Mouse (Mus musculus): ENCODE data around the gene Aoc2.
"Not testable (repeated sequence)": the region's sequence is repeated elsewhere in the genome, so short reads cannot be mapped to it uniquely, and the experiment has no call there.

Gene Aoc2

DNA sequence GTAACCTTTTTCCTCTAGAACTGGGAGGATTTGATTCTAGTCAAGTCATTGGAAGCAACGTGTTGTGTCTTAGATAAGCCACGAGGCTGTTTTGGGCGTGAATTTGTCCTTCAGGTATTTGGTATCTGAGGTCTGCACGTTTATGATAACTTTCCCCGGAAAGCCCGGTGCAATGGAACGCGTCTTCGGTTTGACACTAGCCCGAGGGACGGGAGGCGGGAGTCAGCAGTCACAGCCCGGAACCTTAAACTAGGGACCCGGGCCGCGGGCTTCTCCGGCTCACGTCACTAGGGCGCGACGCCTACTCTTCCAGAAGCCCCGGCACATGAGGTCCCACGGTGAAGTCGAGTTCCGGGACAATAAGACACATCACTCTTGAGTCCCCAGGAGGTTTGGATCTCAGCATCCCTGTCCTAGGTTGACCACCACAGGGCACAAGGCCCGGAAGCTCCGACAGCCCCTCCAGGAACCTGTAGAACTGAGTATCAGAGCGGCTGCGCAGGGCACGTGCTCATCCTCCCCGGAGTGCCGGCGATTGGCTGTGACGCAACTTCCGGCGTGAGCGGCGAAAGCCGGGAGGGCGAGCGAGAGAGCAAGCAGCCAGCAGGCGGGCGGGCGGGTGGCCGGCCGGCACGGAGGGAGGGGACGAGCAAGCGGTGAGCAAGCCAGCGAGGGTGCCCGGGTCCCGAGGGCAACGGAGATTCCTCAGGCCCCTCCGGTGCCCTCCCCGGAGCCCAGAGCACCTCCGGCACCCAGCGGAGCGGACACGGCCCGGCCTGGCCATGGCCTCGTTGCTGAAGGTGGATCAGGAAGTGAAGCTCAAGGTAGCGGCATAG lies 9.0 kb upstream of the Aoc2 start, which contains the start of gene Psme3:
Gene Psme3 (plus strand): TSS at position 549 of the 836 bp plus-strand sequence.
- peak; percentile 94 for DNase-seq (ENCODE audit: low spot score)

DNA sequence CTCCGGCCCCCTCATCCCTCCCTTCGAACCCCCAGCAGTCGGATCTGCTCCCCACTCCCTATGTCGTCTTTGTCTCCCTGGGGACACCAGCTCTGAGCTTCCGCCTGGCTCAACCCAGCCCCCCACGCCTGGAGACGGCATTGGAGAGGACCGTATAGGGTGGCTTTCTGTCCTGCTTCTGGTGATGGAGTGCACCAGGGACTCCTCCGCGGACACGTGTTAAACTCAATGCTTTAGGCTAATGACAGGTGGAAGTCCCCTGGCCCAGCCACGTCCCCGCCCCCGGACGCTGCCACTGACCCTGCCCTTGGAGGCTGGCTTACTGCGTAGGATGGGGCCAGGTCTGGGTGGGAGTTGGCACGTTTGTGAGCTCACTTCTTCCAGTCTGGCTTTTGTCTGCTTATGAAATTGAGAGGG lies 8.4 kb upstream of the Aoc2 start:
- no peak for DNase-seq (ENCODE audit: low spot score)

DNA sequence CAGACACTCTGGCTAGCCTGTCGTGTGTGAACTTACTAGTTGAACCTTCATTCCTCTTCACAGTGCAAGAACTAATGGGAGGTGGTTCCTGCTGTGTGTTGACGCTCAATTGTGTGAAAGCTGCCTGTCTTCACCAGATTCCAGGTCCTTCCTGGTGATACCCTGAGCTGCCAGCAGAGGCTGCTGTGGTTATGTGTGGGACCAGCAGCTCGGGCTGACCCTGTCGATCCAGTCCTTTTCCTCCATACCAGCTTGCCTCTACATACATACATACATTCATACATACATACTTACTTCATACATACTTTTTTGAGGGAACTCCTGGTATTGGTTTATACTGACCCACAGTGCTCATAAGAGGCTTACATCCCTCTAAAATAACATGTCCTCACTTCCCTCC lies 1.3 kb upstream of the Aoc2 start:
- peak; percentile 80 for DNase-seq (ENCODE audit: low spot score)

DNA sequence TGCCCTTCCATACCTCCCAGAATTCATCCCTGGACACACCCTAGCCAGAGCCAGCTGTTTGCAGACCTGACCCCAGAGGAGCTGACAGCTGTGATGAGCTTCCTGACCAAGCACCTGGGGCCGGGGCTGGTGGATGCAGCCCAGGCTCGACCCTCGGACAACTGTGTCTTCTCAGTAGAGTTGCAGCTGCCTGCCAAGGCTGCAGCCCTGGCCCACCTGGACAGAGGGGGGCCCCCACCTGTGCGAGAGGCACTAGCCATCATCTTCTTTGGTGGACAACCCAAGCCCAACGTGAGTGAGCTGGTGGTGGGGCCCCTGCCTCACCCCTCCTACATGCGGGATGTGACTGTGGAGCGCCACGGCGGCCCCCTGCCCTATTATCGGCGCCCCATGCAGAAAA lies 338 bp downstream of the Aoc2 start:
- not testable (repeated sequence) for DNase-seq (ENCODE audit: low spot score)

DNA sequence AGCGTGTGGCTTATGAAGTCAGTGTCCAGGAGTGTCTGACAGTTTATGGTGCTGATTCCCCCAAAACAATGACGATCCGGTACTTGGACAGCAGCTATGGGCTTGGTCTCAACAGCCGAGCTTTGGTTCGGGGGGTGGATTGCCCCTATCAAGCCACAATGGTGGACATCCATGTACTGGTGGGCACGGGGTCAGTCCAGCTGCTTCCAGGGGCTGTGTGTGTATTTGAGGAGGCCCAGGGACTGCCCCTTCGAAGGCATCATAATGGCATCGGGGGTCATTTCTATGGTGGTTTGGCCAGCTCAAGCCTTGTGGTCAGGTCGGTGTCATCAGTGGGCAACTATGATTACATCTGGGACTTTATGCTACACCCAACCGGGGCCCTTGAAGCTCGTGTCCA lies 1.3 kb downstream of the Aoc2 start:
- no peak for DNase-seq (ENCODE audit: low spot score)

DNA sequence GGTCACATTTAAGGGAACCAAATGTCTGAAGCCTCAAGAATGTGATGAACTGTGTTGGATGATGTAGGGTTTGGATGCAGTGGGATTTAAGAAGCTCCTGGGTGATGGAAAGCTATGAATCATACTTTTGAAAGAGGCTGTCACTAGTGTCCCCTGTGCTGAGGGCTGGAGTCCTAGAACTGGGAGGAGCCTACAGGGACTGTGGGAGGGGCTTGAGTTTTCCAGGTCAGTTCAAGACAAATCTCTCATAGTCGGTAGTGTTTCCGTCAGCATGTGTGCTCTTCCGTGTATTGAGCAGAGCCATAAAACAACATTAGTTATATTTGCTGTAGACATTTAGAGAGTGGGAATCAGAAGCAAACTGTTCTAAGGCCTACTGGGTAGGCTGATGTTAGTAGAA lies 2.4 kb downstream of the Aoc2 start:
- no peak for DNase-seq (ENCODE audit: low spot score)

DNA sequence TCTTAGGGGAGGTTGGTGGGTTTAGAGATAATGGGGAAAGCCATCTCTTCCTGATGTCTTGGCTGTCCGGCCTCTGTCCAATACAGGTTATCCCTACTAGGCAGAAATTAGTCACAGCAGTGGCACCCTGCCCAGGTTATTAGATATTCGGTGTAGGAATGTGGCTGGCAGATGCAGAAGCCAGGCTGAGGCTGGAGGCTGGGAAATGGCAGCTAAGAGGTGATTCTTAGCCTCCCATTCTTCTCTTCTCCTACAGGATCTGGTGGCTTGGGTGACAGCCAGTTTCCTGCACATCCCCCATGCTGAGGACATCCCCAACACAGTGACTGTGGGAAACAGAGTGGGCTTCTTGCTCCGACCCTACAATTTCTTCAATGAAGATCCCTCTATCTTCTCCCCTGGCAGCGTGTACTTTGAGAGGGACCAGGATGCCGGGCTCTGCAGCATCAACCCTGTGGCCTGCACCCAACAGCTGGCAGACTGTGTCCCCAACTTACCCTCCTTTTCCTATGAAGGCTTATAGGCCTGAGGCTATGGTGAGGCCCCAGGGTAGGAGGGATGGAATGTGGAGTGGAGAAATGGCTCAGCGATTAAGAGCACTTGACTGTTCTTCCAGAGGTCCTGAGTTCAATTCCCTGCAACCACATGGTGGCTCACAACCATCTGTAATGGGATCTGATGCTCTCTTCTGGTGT lies 4.2 kb downstream of the Aoc2 start:
- DNase-seq (ENCODE audit: low spot score) = peak; percentile 39

DNA sequence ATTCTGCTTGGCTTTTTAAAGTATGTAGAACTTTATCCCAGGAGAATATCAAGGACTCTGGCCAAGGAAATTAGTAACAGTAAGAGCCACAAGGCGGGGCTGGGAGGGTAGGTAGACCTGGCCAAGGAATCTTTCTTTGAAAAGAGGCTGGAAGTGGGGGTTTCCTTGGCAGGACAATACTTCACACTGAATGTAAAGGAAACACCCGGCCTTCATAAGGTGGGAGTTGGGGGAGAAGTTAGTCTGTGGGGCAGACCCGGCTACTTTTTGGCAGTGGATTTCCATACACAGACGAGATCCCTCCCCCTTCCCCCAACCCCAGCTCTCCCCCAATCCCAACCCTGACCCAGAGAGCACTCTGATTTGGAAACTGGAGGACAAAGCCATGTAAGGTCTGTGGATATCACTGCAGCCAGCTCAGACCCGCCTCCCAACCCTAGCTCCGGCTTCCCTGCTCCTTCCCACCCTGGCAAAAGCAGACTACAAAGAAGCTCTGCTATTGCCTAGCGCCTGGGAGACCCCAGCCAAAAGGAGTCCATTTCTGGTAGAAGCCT lies 5.6 kb downstream of the Aoc2 start, which contains the start of gene Aoc3:
Gene Aoc3 (plus strand): TSS at position 235 of the 554 bp plus-strand sequence.
- no peak for DNase-seq (ENCODE audit: low spot score)

DNA sequence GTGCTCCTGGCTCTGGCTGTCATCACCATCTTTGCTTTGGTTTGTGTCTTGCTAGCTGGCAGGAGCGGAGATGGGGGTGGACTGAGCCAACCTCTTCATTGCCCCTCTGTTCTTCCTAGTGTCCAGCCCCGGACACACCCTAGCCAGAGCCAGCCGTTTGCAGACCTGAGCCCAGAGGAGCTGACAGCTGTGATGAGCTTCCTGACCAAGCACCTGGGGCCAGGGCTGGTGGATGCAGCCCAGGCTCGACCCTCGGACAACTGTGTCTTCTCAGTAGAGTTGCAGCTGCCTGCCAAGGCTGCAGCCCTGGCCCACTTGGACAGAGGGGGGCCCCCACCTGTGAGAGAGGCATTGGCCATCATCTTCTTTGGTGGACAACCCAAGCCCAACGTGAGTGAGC lies 6.1 kb downstream of the Aoc2 start:
- DNase-seq (ENCODE audit: low spot score) = not testable (repeated sequence)

DNA sequence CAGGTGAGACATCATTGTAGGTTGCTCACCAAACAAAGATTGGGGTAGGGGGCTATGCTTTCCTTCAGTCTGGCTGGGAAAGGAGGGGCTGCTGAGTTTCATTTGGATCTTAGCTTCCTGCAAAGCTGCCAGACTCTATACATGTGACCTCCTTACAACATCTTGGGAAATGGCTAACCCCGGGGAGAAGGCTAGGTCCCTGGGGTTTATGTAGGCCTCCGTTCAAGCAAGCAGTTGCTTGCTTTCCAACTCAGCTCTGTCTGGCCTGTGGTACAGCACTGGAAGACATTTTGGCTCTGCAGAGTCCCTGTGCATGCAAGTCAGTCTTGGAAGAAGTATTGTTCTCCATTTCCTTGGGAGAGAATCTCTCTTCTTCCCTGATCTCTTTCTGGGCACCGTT lies 7.7 kb downstream of the Aoc2 start:
- DNase-seq (ENCODE audit: low spot score) = no peak

DNA sequence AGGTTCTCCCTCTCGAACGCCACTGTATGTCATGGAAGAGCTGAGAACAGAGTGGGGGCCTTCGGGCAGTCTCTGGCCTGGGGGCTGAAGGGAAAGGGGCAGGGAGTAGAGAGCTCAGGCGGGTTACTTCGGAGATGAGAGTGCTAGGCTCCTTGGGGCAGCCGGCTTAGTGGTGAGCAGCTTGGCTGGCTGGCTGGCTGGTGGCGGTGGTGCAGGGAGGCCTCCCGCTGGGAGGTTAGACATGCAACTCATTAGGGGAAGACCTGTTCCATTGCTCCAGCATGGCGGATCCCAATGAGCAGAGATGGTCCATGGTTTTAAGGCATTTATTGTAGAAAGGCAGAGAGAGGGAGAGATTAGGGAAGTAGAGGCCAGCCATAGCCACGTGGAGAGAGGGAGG lies 9.2 kb downstream of the Aoc2 start:
- DNase-seq (ENCODE audit: low spot score) = no peak

DNA sequence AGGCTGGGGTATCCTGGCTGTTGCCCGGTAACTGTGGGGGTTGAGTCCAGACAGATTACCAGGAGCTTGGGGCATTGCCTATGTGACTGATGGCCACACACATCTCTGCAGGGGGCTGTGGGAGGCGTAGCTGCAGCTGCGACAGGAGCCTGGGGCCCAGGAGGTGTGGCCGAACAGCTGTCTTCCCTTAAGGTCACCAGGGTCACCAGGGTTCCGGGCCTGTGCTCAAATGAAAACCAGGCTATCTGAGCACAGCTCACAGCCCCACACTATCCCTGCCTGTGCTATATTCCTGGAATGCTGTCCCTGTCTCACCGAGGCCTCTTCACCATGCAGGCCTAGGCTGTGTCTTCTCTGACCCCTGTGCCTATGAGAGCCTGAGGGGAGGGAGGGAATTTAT lies 9.7 kb downstream of the Aoc2 start:
- DNase-seq (ENCODE audit: low spot score) = no peak

DNA sequence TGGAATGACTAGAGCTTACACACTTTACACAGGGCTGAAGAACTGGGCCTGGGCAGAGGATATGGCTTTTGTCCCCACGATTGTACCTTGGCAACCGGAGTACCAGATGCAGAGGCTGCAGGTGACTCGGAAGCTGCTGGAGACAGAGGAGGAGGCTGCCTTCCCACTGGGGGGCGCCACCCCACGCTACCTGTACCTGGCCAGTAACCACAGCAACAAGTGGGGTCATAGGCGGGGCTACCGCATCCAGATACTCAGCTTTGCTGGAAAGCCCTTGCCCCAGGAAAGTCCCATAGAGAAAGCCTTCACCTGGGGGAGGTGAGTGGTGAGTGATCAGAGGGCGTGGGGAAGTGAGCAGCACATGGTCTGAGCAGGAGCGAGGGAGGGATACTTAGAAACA lies 10.8 kb downstream of the Aoc2 start:
- DNase-seq (ENCODE audit: low spot score) = no peak

DNA sequence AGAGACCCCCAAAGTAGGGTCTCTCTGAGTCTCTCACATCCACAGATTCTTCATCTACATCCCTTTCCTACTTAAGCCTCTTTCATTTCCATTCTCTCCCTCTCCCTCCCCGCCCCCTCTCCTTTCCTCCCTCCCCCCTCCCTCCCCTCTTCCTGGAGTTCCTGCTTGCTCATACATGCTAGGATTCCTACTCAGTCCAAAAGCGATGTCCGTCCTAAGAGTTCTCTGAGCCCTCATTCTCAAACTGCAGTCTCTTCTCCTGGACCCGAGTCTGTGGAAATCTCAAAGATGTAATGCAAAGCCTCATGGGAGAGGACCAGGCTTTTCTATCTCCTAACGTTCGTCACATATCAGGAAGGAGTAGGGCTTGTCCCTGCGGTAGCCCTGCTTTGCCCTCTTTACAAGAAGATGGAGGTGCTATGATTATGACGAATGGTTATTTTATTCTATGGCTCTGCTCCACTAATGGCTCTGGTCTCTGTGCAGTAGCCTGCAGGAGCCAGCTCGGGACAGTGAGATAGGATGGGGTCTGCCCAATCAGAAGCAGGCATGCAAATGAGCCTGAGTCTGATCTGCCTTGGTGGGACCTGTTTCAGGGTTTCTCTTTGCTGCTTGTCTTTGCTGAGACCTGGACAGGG lies 13.4 kb downstream of the Aoc2 start:
- DNase-seq (ENCODE audit: low spot score) = no peak

DNA sequence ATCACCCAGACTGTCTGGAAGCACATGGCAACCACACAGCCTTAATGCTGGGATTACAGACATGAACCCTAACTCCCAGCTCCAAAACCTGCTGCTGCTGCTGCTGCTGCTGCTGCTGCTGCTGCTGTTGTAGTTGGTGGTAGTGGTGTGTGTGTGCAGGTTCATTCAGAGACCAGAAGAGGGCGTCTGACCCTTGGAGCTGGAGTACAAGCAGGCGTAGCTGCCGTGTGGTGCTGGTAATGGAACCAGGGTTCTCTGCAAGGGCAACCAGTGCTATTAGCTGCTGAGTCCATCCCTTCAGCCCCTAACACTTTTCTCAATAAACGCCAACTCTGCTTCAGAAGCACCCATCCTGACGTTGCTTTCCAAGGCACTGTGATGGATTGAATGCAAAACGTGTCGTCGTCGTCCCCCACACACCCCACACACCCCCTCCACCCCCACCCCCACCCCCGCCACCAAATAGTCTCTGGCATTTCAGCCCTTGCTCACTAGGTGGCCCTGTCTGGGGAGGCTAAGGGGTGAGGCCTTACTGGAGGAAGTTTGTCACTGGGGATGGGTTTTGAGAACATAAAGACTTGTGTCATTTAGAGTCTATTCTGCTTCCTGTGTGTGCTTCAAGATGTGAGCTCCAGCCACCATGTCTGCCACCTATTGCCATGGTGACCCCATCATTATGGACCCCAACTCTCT lies 22.4 kb downstream of the Aoc2 start:
- no peak for DNase-seq (ENCODE audit: low spot score)

DNA sequence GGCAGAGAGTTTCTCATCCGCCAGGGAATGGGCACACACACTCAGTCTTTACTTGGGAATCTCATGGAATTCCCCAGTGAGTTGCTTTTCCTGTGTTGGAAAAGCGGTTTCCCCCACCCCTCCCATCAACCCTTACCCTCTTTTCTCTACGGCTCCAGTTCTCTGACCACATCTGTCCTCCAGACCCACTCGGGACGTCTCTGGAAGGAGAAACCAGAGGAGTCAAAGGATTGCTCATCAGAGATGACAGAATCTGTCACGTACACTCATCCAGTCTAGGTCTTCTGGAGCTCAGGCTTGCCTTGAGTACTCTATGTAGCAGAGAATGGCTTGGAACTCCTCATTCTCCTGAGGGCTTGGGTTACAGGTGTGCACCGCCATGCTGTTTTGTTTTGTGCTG lies 23.9 kb downstream of the Aoc2 start:
- DNase-seq (ENCODE audit: low spot score) = no peak

DNA sequence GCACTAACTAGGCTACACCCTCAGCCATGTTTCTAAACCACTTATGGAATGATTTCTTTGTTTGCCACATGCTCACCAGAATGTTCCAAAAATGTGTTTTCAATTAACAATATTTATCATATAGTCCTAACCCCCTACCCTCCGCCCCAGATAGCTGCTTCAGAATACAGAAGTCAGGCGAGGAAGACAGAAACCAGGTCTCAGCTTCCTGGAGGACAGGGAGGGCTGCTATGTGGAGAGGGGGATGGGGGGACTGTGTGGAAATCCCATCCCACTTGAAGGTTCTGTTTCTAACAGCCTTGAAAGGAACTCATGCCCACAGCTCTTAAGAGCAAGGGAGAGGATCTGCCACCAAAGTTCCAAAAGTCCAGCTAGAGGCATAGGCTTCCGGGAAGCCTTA lies 24.4 kb downstream of the Aoc2 start:
- DNase-seq (ENCODE audit: low spot score) = no peak

DNA sequence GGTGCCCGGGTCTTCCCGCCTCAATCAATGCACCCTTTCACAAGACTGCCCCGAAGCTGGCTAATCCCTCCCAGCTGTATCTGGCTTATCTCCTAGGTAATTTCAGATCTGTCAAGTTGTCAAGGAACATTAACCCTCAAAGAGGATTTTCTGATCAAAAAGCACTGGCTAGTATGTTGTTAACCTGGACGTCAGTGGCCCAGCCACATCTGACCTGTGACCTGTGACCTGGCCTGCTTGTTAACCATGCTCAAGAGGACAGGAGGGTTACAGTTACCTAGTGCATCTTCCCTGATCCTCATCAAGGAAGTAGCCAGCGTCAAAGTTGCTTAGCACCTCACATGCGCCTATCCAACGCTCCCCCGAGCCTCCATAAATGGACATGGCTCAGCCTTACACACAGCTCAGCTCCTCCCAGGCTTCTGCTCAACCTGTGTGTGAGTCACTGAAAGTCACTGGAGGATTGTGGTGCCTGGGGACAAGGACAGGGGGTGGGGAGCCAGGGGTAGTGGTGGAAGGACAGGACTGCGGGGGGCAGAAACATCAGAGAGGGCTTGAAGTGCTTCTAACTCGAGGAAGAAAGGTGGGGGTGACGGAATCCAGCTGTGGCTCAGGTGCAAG lies 26.3 kb downstream of the Aoc2 start:
- no peak for DNase-seq (ENCODE audit: low spot score)

DNA sequence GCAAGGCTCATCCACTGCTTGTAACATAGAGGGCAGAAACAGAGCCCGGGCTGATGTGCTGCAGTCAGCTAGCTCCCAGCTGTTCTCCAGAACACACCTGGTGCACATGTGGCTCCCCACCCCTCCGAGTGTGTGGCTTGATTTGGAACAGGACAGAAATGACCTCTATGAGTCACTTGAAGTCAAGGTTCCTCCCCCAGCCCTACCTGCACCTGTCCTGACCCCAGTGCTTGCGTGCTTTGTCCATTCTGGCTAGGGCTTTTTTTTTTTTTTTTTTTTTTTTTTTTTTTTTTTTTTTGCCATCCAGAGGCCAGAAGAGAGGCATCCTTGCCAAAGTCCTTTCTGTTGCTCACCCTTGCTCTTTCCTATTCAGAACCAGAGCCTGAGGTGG lies 26.9 kb downstream of the Aoc2 start:
- no peak for DNase-seq (ENCODE audit: low spot score)

DNA sequence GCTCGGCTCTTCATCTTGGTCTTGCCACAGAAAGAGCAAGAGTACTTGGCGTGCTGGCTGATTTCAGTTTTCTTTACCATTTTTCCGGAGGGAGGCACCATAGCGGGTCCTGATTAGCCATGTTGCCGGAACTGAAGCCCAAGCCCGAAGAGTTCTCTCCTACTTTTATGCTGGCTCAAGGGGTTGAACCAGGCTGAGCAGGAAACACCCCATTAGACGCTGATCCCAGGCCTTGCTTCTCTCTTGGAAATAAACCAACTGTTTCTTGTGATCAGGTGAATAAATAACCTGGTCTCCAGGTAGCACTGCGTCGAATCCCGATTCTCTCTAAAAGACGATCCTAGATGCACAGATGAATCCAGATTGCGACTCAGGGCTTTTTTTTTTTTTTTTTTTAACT lies 28.6 kb downstream of the Aoc2 start:
- DNase-seq (ENCODE audit: low spot score) = no peak

DNA sequence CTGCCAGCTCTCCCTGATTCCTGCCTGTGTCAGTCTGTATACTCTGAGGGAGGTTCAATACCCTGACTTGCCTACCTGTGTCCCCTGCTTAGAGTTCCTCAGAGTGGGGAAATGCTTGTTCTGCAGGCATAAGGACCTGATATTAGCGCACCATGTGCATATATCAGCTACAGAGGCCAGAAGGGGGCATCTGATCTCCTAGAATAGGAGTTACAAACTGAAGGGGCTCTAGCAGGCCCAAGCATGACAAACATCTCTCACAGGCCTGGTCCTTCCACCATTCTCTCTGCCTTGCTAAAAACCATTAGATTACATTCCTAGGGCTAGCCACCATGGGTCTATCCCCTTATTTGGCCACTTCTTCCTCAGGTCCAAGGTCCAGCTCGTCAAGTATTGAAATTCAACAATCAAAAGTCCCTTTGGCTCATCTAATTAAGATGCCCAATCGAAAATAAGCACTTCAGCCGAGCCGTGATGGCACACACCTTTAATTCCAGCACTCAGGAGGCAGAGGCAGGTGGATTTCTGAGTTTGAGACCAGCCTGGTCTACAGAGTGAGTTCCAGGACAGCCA lies 29.7 kb downstream of the Aoc2 start:
- no peak for DNase-seq (ENCODE audit: low spot score)

Data from layer of hippocampus, adult 11-12 months (tissue).